Mouse (Mus musculus): ENCODE measurements around the gene 1810010D01Rik.

Gene 1810010D01Rik

GRCm38 (mm10) chr7:145211680-145212659, 4.1 kb upstream of the 1810010D01Rik start:
- DNase-seq = no peak

- no peak for DNase-seq
These were observed 2.7 kb upstream of the 1810010D01Rik start for GRCm38 (mm10) chr7:145210477-145211070.

GRCm38 (mm10) chr7:145206801-145207200, 1.1 kb downstream of the 1810010D01Rik start:
- no peak for DNase-seq

GRCm38 (mm10) chr7:145206056-145206610, 1.8 kb downstream of the 1810010D01Rik start:
- DNase-seq = peak in 1 of 2 experiments; percentile 43

- no peak for DNase-seq
These were observed 2.5 kb downstream of the 1810010D01Rik start for GRCm38 (mm10) chr7:145205363-145205902.

GRCm38 (mm10) chr7:145199711-145200110, 8.2 kb downstream of the 1810010D01Rik start:
- DNase-seq = no peak

GRCm38 (mm10) chr7:145198223-145198714, 9.7 kb downstream of the 1810010D01Rik start:
- no peak for DNase-seq

- no peak for DNase-seq
These were observed 10.2 kb downstream of the 1810010D01Rik start for GRCm38 (mm10) chr7:145197711-145198110.

- DNase-seq = no peak
These were observed 10.9 kb downstream of the 1810010D01Rik start for GRCm38 (mm10) chr7:145197042-145197441.

- DNase-seq = no peak
These were observed 11.6 kb downstream of the 1810010D01Rik start for GRCm38 (mm10) chr7:145196340-145196739.

- DNase-seq = no peak
These were observed 12.6 kb downstream of the 1810010D01Rik start for GRCm38 (mm10) chr7:145195186-145195927.

GRCm38 (mm10) chr7:145194455-145195161, 13.3 kb downstream of the 1810010D01Rik start:
- peak in 1 of 2 experiments; percentile 25 for DNase-seq

- DNase-seq = no peak
These were observed 15.1 kb downstream of the 1810010D01Rik start for GRCm38 (mm10) chr7:145192836-145193235.

- DNase-seq = no peak
These were observed 17.4 kb downstream of the 1810010D01Rik start for GRCm38 (mm10) chr7:145190520-145190919.

GRCm38 (mm10) chr7:145189342-145189741, 18.6 kb downstream of the 1810010D01Rik start:
- no peak for DNase-seq

GRCm38 (mm10) chr7:145187802-145188201, 20.1 kb downstream of the 1810010D01Rik start:
- no peak for DNase-seq

GRCm38 (mm10) chr7:145182388-145182787, 25.5 kb downstream of the 1810010D01Rik start:
- no peak for DNase-seq

- no peak for DNase-seq
These were observed 26.4 kb downstream of the 1810010D01Rik start for GRCm38 (mm10) chr7:145181376-145182034.

GRCm38 (mm10) chr7:145179691-145180091, 28.2 kb downstream of the 1810010D01Rik start:
- no peak for DNase-seq

GRCm38 (mm10) chr7:145176750-145177589, 30.9 kb downstream of the 1810010D01Rik start:
- no peak for DNase-seq

Data from kidney, adult 8-10 months (tissue).